Mouse (Mus musculus): ENCODE results near the gene Fgf22.

Gene Fgf22

DNA sequence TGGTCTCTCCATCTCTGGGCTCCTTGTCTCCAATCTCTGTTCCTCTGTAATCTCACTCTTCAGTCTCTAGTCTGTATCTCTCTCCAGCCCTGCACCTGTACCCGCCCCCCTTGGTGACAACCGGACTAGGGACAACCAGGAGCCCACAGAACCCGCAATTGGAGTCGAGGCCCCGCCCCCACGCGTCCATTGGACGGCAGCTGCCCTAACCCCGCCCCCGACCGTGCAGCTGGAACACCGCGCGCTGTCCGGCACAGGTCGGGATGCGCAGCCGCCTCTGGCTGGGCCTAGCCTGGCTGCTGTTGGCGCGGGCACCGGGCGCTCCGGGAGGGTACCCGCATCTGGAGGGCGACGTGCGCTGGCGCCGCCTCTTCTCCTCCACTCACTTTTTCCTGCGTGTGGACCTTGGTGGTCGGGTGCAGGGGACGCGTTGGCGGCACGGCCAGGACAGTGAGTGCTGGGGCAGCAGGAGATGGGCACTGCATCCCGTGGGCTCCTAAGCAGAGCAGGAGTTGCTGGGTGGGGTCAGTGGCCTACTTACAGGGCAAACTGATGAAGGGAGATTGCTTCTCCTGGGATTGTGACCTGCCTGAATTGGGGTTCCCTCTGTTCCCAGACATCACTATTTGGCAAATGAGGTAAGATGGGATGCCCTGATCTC is at the start of gene Fgf22:
TSS of gene Fgf22 (plus strand) at position 221 of the 661 bp plus-strand sequence.
- peak; percentile 88 for DNase-seq

- DNase-seq: no peak
Measured at GRCm38 (mm10) chr10:79705951-79706350, 48.9 kb upstream of the Fgf22 start.

GRCm38 (mm10) chr10:79706406-79707094 is 48.3 kb upstream of the Fgf22 start:
- DNase-seq: no peak

- no peak for DNase-seq
Measured at GRCm38 (mm10) chr10:79707162-79707561, 47.7 kb upstream of the Fgf22 start.

DNA sequence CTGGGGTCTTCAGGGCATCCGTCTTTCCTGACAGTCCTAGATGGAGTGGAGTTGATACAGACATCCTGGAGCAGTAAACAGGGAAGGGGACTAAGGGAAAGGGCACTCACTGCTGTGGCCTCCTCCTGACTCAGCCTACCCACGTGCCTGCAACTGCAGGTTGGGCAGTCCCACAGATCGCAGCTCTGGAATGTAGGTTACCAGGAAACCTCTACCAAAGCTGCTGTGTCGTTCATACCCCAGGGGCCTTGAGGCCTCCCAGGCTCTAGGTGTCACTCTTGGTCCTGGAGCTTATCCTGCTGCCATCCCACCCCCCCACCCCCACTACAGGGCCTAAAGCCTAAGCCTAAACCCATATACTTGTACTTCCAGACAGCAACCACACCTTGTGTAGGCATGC is 47.1 kb upstream of the Fgf22 start:
- DNase-seq: no peak

GRCm38 (mm10) chr10:79708668-79709067 is 46.2 kb upstream of the Fgf22 start:
- DNase-seq: no peak

DNA sequence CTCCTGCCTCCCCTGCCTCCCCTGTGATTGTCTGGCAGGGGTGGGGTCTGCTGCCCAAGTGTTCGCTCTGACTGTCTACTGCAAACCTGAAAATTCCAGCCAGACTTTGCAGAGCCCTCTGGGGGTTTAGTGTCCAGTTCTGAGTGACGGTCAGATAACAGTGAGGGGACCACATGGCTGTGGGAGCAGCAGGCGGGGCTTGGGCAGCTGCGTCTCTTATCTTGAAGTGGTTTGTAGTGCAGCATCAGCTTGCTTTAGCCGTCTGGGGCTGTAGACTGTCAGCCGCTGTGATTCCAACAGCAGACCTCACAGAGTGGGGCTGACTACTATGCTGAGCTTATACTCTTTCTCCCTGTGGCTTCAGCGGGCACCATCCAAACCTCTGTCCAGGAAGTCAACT is 45.6 kb upstream of the Fgf22 start:
- no peak for DNase-seq

- no peak for DNase-seq
Measured at GRCm38 (mm10) chr10:79712029-79712428, 42.8 kb upstream of the Fgf22 start.

DNA sequence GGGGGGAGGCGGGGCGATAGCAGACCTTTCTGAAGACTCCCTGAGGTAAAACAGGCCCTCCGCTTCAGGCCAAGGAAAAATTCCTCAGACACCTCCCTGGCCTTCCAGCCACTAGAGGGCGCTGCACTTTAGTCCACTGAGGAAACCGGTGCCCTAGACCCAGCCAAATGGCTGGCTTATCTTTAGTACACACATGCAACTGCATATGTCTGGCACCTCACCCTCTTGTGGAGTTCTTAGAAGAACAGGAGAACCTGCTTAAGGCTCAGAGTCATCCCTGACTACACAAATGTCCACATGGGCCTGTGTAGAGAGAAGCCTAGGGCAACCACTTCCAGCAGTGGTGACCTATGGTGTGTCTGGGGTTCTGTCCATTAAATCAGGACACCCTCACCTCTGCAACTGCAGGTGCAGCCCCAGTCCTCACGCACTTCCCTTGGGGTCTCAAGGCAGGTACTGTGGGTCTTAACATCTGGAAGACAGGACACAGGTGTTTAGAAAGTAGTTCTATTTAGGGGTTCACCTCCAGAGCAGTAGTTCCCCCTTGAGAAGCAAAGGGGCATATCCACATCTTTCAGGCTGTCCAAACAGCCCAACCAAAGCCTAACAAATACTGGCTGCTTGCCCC is 42.3 kb upstream of the Fgf22 start:
- DNase-seq: peak; percentile 79

GRCm38 (mm10) chr10:79713163-79713562 is 41.7 kb upstream of the Fgf22 start:
- no peak for DNase-seq

DNA sequence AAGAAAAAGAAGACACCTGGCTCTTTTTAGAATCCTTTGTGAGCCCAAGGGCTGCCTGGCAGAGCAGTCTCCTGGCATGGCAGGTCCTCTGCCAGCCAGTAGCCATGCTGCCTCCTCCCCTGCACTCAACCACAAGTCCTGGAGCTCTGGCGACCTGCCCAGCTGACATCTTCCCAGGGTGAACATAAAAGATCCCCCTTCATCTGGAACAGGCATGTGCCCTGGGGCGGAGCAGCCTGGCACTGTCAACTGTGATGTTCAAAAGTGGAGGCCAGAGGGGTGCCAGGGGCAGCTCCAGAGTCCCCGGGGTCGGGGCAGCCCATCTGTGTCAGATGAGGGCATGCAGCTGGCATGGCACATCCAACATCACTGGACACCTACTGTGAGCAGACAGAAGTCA is 39.9 kb upstream of the Fgf22 start:
- no peak for DNase-seq

GRCm38 (mm10) chr10:79716254-79716987 is 38.5 kb upstream of the Fgf22 start, which contains the start of gene Hcn2:
Gene Hcn2 (plus strand): TSS chr10:79716634.
- no peak for DNase-seq

DNA sequence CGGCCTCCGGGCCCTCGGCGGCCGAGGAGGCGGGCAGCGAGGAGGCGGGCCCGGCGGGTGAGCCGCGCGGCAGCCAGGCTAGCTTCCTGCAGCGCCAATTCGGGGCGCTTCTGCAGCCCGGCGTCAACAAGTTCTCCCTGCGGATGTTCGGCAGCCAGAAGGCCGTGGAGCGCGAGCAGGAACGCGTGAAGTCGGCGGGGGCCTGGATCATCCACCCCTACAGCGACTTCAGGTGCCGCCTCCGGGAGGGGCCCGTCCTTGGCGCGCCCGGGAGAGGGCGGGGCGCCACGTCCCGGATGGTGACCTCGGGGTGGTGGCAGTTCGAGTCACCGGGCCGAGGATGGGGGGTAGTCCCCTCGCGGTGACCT is 37.9 kb upstream of the Fgf22 start:
- DNase-seq: no peak

DNA sequence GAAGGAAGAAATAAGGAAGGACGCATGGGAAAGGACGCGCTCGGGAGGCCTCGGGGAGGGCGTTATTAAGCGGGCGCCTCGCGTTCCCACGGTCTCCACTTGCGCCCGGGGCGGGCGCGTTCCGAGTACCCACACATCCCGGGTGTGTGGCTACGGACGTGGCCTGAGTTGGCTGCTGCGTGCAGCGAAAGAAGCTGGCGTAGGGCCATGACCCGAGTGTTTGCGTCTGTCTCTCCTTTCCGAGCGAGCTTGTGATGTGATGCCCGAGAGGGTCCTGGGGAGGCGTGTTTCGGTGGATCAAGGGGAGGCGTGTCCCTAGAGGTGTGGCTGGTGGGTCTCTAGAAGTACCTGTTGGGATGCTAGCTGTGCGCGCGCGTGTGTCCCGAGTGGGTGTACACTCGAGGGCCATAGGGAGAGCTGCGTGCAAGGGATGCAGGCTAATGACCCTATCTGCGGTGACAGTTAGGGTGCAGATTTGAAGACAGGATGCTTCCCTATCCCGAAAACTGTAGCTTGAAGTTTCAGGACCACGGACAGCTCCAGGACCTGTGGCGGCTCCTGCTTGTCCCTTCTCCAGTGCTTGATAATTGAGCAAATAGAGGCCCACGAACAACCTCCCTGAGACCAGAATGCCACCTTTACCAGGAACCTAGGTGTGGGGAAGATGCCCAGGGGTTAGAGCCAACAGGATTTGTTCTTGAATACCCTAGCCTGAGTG is 37.1 kb upstream of the Fgf22 start:
- DNase-seq: peak; percentile 78

- DNase-seq: no peak
Measured at GRCm38 (mm10) chr10:79721089-79721488, 33.8 kb upstream of the Fgf22 start.

- DNase-seq: no peak
Measured at GRCm38 (mm10) chr10:79723047-79723446, 31.8 kb upstream of the Fgf22 start.

DNA sequence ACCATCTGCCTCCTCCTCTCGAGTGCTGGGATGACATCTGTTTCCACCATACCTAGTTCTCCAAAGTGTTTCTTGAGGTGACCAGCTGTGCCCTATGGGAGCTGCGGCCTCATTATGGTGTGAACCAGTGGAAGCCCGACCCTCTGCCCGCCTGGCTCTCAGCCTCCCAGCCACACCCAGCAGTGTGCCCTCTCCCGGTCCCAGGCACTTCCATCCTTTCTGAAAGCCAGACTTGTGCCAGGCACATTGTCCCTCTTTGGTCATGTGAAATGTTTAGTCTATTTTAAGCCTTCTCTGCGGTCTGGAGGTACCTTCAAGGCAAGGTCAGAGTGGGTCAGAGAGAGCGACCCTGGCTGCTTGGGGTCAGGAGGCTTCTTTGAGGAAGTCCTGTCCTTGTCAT is 31.2 kb upstream of the Fgf22 start:
- no peak for DNase-seq

DNA sequence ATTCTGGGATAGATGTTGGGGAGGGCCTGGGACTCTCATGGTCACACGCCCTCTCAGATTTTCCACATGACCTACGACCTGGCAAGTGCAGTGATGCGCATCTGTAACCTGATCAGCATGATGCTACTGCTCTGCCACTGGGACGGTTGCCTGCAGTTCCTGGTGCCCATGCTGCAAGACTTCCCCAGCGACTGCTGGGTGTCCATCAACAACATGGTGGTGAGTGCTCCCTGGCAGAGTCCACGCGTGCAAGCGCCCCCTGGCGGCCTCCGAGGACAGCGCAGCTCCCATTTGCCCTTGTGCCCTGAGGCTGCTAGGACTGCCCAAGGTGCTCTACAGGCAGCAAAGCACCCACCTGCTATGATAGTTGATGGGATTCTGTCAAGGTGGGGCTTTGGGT is 28.8 kb upstream of the Fgf22 start:
- peak; percentile 55 for DNase-seq

DNA sequence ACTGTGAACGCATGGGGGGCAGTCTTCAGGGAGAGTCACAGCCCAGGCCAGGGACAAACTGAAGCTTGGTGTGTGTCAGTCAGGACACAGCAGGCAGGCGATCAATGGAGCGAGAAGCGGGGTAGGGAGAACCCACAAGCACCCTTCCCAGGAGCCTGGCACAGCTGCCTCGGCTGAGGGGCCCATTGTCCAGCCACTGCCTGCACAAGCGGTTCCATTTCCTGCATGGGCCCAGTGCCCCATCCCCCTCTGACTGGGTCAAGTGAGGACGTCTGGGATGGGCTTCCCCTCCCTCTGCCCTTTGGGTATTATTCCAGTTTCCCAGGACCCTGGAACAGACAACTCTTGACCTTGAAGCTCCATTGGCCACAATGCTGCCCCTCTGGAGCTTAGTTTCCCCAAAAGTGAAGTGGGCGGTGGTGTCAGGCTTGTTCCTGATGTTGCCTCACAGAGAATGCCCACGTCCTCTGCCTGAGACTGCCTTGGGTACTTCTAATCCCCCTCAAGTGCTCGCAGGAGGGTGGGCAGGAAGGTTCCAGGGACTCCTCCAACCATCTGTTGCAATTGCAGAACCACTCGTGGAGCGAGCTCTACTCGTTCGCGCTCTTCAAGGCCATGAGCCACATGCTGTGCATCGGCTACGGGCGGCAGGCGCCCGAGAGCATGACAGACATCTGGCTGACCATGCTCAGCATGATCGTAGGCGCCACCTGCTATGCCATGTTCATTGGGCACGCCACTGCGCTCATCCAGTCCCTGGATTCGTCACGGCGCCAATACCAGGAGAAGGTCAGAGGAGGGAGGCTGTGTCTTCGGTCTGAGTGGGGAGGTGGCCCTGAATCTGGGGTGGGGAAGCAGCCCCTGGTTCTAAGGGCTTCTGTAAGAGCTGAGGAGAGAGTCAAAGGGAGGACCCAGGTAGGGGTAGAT is 26.3 kb upstream of the Fgf22 start:
- no peak for DNase-seq

- no peak for DNase-seq
Measured at GRCm38 (mm10) chr10:79729357-79729965, 25.4 kb upstream of the Fgf22 start.

- DNase-seq: no peak
Measured at GRCm38 (mm10) chr10:79732500-79732899, 22.4 kb upstream of the Fgf22 start.
